Mouse (Mus musculus): ENCODE results near the gene Olfr214.
"Not testable (repeated sequence)": the region's sequence is repeated elsewhere in the genome, so short reads cannot be mapped to it uniquely, and the experiment has no call there.

Olfr214 gene

DNA sequence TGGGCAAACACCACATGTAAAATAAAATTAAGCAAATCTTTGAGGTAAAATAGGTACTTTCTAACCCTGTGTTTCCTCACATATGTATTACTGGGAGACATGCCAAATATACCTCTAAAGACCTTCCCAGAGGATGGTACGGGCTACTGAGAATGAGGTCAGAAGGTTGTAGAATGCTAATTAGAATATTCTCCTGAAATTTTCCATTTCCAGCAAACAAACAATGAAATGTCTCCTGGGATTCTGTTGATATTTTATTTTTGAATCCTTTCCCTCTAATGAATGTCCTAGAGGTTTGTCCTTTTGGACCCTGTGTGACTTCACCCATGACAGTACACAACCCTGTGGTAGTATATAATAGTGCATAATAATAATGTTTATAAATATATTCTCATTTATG, at the start of gene Olfr214:
Gene Olfr214, plus strand, starts transcription at position 301 of the 400 bp plus-strand sequence.
- no peak for DNase-seq (ENCODE audit: low read depth)

DNA sequence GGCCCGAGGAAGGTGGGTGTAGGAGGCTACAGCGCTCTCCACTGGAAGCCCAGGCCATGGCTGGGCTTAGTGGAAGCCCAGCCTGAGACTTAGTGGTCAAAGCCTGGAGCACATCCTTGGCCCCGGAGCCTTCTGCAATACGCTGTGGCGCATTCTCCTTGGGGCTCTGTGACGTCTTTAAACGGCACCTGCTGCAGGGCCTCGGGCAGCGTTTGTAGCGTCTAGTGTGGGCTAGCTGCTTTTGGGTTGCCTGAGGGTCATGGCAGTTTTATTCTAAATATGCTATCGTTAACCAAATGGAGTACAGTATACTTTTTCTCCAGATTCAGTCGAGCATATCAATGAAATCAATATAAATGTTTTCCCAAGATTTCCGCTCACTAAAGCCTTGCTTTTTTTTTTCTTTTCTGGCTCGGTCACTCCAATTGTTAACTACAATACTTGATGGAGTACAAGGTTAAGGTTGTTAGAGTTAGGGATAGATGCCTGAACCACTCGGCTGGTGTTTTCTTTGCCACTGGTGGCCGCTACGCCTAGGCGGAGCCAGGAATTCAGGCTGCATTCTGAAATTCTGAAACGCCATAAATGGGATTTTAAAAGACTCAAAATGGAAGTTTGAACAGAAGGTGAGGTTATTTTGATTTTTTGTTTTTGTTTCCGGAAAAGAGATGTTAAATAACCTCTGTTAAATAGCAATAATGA, 47.6 kb upstream of the Olfr214 start, which contains the start of gene Olfr212:
Gene Olfr212, plus strand, starts transcription at position 215 of the 702 bp plus-strand sequence.
- not testable (repeated sequence) for DNase-seq (ENCODE audit: low read depth)

DNA sequence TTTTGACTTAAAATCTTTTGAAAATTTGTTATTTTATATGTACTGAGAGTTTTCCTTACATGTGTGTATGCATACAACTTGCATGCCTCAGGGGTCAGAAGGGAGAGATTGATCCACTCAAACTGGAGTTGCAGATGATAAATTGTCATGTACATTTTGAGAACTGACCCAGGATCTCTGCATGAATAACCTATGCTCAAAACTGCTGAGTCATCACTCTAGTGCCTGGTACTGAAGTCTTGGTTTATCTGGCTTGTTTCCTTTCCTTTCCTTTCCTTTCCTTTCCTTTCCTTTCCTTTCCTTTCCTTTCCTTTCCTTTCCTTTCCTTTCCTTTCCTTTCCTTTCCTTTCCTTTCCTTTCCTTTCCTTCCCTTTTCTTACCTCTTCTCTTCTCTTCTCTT, 39.2 kb upstream of the Olfr214 start:
- no peak for DNase-seq (ENCODE audit: low read depth)

DNA sequence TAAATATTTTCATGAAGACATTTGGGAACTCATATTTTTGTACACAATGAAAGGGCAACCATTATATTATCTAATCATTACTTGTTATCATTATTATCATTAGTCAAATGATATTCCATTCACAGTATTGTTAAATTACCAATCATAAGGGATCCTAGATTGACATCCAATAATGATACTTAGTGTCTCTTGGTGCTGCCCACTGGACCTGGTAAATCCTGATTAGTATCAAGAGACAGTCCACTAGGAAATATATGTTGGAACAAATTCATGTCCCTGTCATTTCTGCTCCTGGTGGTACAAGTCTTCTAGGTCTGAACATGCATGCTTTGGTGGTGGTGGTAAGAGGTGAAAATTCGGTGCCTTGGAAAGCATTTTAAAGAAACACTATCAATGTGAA, 15.9 kb upstream of the Olfr214 start, which contains the start of gene Olfr213:
Gene Olfr213, plus strand, starts transcription at position 301 of the 400 bp plus-strand sequence.
- DNase-seq (ENCODE audit: low read depth), result no peak

DNA sequence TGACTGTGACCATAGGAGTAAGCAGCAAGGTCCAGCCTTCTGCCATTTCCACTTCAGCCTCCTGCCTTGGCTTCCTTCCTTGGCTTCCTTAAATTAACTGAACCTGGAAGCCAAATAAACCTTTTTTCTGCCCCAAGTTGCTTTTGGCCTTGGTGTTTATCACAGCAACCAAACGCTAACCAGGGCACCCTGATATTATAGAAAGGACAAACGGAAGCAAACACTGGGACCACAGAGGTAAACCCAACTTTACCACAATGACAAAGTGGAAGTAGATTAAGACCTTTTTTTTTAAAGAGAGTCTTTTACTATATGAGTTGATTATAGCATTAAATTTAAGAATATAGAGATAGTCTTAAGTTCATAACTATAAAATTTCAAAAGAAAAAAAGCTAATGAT, 11.5 kb upstream of the Olfr214 start:
- DNase-seq (ENCODE audit: low read depth), result no peak

DNA sequence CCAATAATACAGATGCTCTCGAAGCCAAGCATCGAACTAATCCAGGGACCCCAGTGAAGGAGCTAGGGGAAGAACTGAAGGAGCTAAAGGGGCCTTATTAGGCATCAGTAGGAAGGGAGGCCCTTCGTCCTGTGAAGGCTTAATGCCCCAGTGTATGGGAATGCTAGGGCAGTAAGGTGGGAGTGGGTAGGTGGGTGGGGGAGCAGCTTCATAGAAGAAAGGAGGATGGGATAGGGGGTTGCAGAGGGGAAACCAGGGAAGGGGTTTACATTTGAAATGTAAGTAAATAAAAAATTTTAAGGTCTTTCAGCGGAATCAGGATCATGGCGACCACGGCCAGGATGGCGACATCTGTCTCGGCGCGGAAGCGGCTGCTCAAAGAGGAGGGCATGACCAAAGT, 3.2 kb upstream of the Olfr214 start, which contains the start of gene Gm5580:
Gene Gm5580, plus strand, starts transcription at position 301 of the 400 bp plus-strand sequence.
- not testable (repeated sequence) for DNase-seq (ENCODE audit: low read depth)

DNA sequence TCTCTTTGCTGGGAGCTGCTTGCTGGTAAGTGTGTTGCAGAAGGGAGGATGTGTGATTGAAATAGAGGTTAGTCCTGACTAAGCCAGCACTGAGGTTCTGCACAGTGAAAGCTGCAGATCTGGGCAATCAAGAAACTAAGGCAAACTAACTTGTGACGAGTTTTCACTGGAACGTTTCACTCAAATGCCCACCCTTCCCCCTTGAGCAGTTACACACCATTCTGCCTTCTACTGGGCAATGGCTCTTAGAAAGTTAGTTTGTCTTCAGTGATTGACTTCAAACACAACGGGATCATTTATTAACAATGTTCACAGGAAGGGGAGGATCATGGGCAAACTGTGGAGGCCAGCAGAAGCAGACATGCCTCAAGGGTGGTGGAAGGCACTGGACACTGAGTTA, 917 bp downstream of the Olfr214 start:
- no peak for DNase-seq (ENCODE audit: low read depth)

DNA sequence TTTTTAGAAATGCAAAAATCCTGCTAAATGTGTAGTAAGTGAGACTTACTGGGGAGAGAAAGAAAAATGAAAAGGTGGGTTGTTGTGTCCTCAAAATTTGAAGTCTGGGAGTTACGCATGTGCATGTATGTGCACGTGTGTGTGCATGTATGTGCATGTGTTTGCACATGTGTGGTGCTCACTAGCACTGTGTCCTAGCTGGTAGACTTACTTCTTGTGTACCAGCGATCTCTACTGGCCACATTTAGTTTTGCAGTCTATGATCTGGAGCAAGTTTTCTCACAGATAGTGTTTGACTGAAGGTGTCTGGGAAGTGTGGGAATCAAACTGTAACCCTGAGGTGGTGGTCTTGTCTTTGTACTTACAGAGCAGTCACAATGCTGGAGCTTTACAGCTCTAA, 15.8 kb downstream of the Olfr214 start:
- DNase-seq (ENCODE audit: low read depth), result peak; percentile 72

DNA sequence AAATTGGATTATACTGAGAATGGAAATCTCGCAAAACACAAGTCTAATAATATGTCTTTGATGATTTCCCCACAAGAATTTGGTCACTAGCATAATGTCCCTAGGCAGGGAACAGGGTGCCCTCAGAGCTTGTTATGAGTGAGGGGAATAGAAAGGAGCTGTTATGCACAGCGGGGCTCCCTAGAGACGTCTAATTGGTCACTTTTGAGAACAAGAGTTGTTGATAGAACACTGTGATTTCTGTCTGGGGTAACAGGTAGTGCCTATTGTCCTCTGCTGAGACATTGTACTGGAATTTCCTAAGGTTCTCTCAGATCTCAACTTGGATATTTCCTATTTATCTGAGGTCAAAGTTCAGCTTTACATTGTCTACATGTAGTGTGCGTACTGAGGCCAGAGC, 30.1 kb downstream of the Olfr214 start, which contains the start of gene Olfr215:
Gene Olfr215, minus strand, starts transcription at position 101 of the 400 bp plus-strand sequence.
- DNase-seq (ENCODE audit: low read depth), result no peak

DNA sequence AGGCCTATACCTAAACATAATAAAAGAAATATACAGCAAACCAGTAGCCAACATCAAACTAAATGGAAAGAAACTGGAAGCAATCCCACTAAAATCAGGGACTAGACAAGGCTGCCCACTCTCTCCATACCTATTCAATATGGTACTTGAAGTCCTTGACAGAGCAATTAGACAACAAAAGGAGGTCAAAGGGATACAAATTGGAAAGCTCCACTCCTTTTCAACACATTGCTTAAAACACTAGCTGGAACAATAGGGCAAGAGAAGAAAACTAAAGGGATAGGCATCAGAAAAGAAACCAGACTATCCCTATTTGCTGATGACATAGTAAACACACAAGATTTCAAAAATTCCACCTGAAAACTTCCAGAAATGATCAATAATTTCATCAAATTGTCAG, 46.9 kb downstream of the Olfr214 start:
- DNase-seq (ENCODE audit: low read depth), result not testable (repeated sequence)

DNA sequence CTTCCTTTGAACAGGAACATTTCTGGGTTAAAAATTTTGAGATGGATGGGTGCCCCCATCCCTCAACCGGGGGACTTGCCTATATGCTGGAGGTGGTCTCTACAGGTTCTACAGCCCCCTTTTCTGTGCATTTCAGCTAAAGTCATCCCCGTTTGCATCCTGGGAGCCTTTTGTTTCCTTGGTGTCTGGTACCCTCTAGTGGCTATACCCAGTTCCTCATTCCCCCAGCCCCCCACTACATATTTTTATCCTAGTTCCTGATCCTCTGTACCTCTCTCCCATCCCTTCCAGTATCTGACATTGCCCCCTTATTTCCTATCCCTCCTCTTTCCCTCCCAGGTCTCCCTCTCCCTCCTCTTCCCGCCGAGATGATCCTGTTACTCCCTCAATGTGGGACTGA, 53.2 kb downstream of the Olfr214 start:
- peak; percentile 16 for DNase-seq (ENCODE audit: low read depth)

Data from NIH3T3 (cell line).